Mouse (Mus musculus): ENCODE data around the gene D230025D16Rik.

DNA sequence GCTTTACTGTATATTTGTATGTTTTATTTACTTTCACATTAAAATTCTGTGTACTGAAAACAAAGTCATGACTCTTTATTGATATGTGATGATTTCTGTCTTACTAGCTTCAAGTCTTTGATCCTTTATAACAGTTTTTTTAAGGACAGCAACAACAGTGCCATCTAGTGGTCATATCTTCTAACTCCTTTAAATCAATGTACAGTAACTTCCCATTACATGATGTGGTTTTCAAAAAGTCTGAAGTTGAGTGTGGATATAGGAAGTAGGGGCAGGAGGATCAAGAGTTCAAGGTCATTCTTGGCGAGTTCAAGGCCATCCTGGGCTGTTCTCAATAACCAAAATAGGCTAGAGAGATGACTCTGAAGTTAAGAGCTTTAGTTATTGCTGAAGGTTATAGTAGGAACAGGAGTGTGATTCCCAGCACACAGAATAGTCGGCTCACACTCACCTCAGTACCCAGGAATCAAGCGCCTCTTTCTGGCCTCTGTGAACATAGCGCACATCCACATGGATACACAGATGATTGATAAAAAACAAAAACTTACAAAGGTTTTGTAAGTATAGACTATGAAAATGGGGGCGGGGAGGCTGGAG is 6.9 kb upstream of the D230025D16Rik start:
- 0 out of 2 replicates have a peak, but pooled peaks have one; percentile 2 for TF ChIP-seq CTCF (IDR thresholded peaks at IDR 0.05; ENCODE audit: control insufficient read depth, insufficient read depth, low read length)
- no peak for TF ChIP-seq POLR2A (IDR thresholded peaks at IDR 0.05; ENCODE audit: borderline replicate concordance, control insufficient read depth, low read depth, low read length)

Data from bone marrow, adult 2 months (tissue).